Mouse (Mus musculus) embryo, embryonic 9.5 days (tissue): Measurements from ENCODE around the gene Epb41.

Experiments used
- DNase-seq: peaks from one replicate; pipeline ENCODE4 v3.0.0-alpha.2; 2017; ENCODE audit errors: extremely low spot score

Epb41 gene

DNA sequence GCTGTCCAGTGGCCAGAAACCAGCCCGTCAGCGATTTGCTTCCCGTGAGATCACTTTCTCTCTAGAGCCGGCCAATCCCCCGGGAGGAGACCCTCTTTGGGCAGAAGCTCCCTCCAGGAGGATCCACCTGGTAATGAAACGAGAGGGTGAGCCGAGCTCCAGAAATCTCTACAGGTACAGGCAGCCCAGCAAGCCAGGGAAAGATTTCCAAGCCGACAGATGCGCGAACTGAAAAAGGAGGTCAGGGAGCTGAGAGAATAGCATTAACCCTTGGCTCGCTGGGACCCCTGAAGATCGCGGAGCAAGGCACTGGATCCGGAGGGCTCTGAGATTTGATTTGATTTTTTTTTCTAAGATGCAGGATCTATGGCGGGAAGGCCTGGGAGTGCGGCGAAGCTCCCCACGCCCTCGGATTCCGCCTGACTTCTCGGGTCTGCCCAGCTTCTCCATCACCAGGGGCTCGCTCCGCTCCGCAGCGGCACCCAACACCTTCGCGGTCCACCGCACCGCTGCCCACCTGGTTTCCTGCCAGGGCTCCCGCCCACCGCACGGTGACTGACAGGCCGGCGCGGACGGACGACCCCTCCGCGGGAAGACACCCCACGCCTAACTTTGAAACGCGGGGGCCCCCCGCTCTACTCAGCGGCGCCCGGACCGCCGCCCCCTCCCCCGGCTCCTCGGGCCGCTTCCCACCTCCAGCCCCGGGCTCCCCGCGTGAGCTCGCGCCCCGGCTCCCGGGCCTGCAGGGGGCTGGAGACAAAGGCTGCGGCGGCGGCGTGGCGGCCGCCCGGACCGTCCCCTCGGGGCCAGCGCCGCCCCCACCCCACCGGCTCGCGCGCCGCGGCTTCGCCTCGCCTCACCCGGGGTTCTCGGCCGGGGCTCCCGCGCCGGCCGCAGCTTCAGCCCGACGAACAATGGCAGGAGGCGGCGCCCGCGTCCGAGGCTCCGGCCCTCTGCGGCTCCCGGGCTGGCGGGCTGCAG, 26.8 kb downstream of the Epb41 start:
- DNase-seq = peak; percentile 73

DNA sequence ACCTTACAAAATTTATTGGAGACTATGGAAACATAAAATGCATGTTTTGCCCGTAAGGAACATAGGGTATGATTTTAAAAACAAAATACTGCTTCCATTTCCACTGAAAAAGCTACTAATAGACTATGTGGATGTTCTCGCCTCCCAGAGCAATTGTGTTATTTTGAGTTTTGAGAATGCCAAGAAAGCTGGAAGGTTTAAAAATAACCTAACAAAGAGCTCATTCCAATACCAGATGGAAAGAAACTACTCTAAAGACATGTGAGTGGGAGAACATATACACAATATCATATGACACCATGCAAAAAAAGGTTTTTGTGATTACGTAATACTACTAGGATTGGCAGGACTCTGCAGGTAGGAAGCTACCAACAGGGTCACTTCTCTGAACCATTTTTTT, 31.4 kb downstream of the Epb41 start:
- no peak for DNase-seq

DNA sequence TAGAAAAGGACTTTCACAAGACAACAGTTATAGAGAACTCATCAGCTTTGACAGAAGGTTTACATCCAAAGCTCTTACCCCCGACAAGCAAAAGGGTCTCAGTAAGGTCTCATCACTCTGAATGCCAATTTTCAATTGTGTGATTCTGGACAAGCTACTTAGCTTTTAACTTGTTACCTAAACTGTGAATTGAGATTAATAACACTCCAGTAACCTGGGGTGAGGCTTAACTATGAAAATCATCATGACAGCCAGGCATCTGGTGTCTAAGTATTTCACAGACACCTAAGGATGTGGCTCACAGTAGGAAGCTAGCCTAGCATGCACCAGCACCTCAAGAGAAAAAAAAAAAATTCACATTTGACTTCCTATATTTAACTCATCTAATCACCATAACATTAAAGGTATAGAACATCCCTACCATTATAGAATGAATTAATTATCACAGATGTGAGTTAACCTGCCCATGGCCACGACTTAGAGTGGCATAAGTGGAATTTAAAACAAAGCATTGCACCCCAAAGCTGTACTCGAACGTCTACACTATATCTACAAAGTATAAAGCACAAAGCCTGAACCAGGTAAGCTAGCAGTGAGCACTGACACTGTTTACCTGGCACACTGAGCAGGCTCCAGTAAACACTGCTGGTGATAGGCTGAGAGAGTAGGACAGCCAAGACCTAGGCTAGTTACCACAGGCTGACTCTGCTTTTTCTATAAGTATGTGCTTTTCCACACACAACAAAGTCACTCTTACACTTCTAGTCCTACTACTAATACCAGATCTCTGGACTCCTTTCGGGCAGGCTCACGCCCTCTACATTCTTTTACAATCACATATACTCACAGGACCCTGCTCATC, 33.4 kb downstream of the Epb41 start:
- DNase-seq = no peak

DNA sequence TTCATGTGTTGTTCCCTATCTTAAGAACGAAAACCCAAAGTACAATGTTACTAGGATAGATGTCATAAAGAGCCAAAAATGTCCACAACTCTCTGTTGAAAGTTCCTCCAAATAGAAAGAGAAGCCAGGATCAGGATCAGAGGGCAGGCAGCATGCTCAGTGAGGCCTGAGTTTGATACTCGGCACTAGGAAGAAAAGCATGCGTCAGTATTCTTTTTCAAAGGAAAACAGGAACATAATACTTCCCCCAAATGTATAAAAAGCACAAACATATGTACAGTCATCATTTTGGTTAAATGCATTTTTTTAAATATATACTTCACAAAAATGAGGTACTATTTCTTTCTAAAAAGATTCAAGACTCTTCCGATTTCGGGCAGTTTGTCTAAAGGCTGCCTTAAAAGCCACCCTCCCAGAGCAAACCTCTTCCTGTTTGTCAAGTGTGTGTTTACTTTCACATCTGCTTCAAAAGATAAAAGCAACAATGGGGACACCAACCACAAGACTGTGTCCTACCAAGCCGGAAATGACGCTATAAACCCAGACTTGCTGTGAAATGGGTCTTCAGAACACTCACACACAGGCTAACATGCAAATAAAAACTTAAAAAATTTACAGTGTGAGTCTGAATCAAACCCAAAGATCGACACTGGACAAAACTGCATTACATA, 35.0 kb downstream of the Epb41 start:
- no peak for DNase-seq

DNA sequence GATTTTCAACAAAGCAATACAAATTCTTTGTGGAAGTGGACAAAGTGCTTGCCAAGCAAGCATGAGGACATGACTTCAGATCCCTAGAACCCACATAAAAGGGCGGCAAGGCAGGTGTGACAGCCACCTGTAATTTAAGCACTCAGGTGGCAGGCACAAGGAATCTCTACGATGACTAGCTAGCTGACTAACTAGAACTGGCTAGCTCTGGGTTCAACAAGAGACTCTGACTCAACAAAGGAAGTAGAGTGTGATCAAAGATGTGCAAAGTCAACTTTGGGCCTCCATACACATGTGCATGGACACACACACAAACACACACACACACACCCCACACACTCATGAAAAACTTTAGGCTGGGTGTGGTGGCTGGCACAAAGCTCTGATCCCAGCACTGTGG, 35.6 kb downstream of the Epb41 start:
- no peak for DNase-seq

DNA sequence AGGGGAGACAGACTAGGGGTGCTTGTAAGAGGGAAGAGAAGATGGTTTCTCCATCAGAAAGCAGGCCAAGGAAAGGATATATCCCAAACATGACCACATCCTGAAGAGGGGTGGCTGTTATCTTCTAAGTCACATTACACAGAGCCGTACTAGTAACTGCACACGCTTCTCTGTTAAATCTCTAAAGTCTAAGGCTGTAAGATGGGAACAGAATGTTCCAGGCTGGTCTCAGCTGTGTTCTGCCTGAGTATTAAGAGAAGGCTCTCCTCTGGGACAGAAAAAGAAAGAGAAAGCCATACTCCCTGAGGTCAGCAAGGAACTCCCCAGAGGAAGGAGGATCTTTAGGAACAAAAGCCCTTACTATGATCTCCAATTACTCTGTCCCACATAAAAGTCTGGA, 36.3 kb downstream of the Epb41 start:
- DNase-seq = no peak

DNA sequence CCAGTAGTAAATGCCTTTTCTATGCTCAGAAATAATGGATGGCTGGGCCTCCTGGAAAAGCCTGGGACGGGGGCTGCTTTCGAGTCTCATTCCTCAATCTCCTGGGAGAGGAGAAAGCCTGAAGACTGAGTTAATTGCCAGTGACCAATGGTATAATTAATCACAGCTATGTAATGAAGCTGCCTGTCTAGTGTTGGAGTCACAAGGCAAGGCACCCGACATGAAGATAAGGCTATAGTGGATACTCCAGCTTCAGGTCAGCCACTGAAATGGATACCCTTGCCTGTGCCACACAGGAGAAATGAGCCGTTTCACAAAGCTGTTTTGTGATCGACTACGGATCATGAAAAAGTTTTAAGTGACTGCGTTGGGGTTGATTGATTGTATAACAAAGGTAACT, 37.1 kb downstream of the Epb41 start:
- DNase-seq = no peak

DNA sequence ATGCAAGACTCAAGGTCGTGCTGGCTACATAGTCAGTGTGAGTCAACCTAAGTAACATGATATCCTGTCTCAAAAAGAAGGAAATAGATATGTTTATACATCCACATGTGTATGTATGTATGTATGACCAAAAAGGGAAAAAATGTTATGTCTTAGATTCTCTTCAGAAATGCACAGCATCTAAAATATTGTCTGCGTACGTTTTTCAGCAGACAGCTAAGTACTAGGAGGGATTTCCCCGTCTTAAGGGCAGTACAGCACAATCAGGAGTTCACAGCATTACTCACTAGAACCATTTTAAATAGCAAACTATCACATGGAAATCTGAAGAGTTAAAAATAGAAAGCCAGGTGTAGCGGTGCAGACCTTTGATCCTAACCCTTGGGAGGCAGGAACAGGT, 38.0 kb downstream of the Epb41 start:
- DNase-seq = no peak

DNA sequence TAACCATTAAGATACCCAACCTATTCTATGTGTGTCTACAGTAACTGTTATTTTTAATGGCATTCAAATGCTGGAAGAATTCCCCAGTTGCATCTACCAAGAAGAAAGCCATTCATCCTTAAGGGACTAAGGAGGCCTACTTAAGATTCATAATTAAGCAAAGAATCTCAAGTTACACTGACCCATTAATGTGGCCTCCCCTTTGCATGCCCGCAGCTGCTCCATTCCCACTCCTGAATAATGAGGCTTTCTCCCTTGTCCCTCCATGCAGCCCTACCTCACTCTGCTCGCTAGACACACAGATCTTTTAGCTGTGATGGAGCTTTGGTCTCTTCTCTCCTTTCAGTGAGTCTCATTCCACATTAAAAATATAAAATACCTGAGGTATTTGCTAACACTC, 40.9 kb downstream of the Epb41 start:
- DNase-seq = no peak

DNA sequence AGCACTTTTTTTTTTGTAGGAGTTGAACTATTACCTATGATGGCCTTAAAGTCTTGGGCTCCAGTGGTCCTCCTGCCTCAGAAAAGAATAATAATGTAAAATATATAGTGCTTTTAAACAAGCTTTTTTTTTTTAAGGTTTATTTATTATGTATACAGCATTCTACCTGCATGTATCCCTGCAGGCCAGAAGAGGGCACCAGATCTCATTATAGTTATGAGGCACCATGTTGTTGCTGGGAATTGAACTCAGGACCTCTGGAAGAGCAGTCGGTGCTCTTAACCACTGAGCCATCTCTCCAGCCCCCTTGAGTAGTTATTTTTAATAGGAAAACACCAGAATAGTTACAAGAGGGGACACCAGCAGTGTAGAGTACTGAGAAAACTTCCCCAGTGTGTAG, 41.9 kb downstream of the Epb41 start:
- no peak for DNase-seq

DNA sequence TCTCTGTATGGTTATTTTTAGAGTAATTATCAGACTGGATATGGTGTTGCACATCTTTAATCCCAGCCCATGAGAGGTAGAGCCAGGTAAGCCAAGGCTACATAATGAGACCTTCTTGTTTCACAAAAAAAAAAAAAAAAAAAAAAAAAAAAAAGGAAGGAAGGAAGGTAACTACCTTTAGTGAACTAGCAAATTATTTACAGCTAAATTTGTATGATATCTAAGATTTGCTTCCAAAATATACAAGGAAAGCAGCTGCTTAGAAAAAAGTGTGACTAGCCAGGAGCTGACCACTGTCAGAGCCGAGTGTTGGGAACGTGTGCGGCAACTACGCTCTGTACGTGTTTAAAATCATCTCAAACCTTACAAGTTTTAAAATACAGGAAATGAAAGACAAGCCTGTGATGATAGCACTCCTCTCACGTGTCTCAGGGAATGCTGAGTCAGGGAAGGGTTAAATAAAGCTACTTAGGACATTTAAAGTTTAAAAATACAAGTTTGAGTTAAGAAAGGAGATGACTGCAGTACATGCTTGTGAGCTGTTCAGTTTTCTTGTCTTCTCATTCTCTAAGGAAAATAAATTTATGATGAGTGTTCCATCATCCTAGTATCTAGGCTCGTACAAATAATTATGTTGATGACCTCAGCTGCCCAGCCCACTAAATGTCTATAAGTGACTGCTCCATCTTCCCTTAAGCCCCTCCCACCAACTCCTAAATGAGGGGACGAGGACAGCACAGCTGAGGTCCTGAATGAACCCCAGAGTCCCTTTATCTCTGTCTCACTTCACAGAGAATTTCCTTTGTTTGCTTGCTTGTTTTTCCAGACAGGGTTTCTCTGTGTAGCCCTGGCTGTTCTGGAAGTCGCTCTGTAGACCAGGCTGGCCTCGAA, 45.0 kb downstream of the Epb41 start:
- DNase-seq = no peak

DNA sequence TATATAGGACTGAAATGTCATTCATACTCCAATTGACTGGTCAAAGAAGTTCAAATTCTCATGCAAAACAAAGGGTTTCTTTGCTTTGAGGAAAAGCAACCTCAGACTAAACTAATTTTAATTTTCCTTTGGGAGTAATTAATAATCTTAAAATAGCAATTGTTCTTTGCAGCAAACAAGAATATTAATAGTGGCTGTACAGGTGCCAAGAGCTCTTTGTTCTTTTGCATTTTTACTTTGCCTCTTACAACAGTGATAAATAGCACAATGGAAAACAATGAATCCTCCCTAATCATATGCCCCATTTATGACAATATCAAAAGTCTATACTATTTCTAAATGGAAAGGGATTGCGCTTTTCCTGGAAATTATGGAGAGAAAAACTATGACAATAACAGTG, 47.3 kb downstream of the Epb41 start:
- DNase-seq = no peak

DNA sequence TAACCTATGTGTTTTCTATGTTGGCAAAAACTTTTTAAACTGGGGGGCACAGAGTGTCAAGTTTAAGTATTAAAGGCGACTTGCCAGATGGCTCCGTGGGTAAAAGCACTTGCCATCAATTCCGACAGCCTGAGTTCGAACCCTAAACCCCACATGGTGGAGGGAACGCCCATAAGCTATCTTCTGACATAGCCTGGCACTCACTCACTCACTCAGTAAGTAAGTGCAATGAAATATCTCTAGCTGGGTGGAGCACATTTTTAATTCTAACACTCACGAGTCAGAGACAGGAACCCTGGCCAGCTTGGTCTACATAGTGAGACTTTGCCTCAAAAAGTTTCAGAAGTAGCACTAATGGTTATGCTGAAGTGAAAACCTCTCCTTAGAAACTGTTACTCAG, 48.0 kb downstream of the Epb41 start:
- DNase-seq = no peak

DNA sequence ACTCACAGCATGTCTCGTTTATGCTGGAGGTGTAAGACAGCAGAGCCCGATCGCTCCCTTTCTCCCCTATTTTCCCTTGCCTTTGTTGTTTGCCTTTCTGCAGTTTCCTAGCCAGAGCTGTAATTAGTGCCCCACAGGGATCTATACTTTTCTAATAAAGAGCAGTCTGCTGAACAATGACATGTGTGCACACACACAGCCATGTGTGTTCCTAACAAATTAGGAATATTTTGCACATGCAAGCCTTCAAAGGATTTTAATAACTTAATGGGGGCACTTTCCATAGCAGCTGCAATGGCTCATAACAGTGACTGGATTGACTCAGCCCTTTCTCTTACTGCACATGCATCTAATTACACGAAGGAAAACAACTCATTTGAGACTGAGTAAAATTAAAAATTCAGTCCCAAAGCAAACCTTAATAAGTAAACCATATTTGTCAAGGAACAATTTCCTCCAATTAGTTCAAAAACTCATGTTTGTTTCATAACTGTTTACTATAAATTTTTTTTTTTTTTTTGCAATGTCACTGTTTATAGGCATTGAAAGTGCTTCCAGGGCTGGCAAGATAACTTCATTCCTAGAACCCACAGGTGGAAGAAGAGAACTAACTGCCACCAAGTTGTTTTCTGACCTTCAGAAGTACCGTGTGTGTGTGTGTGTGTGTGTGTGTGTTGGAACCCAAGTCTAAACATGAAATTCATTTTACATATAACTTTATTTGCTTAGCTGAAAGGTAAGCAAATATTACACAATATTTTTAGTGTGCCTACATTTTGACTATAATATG, 49.2 kb downstream of the Epb41 start:
- DNase-seq = no peak

DNA sequence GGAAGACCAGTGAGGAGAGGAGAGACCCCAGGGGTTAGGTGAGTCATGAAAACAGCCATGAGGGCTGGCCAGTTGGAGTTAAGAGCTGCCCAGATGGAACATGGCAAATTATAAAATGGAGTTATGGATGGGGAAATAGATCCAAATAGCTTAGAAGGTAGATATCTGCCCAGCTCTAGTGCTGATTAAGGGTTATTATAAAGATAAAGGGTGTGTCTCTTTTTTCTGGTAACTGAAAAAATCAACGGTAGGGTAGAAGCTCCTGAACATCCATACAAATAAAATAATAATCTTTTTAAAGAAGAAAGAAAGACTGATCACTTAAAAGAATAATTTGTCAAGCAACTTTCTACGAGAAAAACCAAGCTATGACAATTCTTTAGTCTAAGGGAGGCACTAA, 49.9 kb downstream of the Epb41 start:
- DNase-seq = no peak

DNA sequence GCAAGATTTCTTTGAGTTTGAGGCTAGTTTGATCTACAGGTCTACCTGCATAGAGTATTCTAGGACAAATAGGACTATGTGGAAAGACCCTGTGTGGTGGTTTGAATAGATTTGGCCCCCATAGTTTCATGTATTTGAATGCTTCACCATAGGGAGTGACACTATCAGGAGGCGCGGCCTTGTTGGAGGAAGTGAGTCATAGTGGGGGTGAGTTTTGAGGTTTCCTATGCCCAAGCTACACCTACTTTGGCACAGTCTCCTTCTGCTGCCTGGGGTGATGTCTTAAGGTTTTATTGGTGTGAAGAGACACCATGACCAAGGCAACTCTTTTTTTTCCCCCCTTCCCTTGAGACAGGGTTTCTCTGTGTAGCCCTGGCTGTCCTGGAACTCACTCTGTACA, 51.3 kb downstream of the Epb41 start:
- no peak for DNase-seq

DNA sequence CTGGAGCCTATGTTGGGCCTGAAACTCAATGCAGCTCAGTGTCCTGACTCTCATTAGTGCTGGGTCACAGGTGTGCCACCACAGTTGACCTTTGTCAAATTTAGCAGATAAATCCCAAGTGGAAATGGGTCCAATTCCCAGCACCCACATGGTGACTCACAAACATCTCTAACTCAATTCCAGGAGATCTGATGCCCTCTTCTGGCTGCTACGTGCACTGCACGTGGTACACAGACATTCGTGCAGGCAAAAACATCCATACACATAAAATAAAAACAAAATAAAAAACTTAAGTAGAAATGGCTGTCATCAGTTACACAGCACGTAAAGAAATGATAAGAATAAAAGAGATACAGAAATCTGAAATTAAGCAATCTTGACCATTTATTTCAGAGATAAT, 52.5 kb downstream of the Epb41 start:
- no peak for DNase-seq

DNA sequence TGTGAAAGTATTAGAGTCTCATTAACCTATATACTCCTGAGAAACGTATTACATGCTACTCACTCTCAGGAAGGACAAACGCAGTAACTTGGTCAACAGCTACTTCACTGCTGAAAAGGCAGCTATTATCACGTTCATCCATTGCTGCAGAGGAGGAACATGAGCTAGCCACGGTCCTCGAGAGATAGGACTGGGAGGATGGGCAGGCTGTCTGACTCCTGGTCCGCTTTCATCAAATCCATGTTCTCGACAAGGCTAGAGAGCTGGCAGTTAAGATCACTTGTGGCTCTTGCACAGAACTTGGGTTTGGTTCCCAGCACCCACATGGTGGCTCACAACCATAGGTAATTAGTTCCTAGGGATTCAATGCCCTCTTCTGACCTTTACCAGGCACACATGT, 53.2 kb downstream of the Epb41 start:
- no peak for DNase-seq

DNA sequence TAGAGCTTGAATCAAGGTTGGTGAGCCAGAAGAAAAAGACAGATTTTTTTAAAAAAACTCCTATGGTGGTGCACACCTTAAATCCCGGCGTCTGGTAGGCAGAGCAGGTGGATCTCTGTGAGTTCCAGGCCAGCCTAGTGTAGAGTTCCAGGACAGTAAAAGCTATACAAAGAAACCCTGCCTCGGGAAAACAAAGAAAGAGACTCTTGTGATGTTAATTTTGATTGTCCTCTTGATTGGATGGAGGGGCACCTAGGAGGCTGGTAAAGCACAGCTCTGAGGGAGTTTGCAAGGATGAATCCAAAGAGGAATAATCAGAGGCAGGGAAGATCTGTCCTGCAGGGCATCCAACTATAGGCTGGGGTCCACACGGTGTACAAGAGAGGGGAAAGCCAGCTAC, 56.6 kb downstream of the Epb41 start:
- no peak for DNase-seq

DNA sequence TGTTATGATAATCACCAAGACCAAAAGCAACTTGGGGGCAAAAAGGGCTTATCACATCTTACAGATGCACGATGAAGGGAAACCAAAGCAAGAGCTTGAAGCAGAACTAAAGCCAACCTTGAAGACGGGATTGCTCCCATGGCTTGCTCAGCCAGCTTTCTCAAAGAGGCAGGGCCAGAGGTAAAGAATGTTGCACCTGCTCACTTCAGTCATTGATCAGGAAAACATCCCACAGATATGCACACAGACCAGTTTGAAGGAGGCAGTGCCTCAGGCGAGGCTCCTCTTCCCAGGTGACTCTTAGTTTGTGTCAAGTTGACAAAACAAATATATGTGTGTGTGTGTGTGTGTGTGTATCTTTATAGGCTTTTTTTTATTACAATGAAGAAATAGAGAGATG, 59.7 kb downstream of the Epb41 start:
- DNase-seq = no peak

DNA sequence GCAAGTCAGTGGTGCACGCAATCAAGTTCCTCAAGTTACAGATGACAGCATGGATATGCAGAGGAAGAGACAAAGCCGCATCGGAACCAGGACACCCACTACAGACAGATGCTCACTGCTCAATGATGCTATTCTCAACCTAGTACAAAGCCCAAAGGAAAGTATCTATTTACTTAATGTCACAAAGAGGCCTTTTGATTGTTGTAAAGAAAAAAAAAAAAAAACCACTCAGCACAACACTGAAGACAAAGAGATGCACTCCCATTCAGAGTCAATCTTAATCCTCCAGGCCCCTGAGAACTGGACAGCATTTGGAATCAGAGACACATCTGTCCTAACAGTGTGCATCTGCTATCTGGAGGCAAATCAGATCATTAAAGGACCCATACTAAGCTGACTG, 63.5 kb downstream of the Epb41 start:
- no peak for DNase-seq
